Mouse (Mus musculus) G1E-ER4 (cell line): ENCODE data around the gene Tktl1. TPM values are rescaled to one million over a fixed set of nuclear protein-coding genes. Genes with fewer than 3 reads are reported as not detected.

Experiments
- GATA1 ChIP-seq: IDR thresholded peaks from one replicate; pipeline ENCODE4 v1.8.0; 2012; ENCODE audit warnings: low read length, inconsistent platforms
- polyA plus RNA-seq: library from polyadenylated mRNA; stranded (reverse); fragments of >175 nt; gene quantifications from 2 replicates; pipeline ENCODE4 v1.2.3, GENCODE M21; 2012

The Tktl1 gene
- polyA plus RNA-seq, 1 experiment = not detected

DNA sequence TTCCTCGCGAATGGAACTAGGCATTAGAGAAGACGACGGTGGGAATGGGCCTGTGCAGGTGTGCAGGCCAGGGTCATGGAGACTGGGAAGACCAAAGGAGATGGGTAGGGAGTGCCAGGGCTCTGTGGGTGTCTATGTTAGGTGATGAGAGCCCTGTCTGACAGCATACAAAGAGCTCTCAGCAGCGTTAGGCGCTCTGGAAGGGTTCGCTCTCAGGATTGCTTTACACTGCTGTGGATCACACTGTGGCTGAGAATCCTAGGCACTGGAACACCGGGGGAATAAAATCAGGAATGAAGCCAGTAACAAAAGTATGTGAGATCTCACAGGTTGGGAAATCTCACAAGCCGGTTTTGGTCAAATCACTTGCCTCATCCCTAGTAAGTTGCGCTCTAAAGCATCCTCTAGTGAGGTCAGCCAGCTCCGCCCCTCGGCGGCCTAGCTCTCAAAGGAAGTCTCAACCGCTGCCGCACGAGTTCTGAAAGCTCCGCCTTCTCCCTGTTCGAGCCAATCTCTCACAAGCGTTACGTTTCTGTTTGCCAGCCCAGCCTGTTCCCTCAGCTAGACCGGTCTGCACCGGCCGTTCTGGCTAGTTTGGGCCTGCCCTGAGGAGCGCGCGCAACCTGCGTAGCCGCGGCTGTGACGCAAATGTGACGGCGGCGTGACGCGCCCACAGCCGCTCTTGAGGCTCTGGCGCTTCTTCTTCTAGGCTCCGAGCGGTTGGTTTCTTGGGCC is 77.3 kb downstream of the Tktl1 start, which contains the start of gene Emd:
TSS of gene Emd (plus strand) at position 535 of the 735 bp plus-strand sequence.
- no peak for TF ChIP-seq GATA1

DNA sequence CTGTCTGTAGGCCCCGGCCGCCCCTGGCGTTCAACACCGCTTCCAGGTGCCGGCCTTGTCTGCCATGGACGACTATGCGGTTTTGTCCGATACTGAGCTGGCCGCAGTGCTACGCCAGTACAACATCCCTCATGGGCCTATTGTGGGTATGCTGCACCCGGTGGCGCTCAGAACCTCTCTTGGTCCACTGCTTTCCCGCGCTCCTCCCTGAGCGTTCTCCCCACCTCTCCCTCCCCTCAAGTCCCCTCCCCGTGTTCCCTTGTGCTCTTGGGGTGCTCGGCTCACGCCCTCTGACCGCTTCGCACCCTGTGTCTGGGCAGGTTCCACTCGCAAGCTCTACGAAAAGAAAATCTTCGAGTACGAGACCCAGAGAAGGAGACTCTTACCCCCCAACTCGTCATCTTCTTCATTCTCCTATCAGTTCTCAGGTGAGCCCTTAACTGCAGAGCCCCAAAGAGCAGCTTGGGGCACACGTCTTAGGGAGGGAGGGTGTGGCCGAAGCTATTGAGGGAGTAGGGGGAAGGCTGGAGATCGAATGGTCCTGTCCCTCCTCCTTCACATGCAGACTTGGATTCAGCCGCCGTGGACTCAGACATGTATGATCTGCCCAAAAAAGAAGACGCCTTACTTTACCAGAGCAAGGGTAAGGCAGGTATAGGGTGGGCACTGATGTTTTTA is 78.0 kb downstream of the Tktl1 start:
- TF ChIP-seq GATA1 = no peak

DNA sequence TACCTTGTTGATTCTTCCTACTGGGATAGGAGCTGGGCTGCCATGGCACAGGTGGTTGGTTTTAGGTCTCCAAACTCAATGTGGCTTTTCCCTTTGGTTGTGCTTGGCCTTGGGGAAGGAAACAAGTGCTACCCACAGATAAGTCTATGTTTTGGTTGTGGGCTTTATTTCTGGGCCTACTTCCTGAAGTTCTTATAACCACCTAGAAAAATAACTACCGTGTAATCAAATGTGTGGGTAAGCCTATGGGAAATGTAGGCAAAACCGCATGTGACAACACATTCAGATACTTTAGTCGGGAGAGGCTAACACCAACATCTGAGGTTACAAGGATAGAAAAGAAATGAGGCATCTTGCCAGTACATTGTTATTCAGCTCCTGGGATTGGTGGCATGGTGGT is 80.7 kb downstream of the Tktl1 start:
- no peak for TF ChIP-seq GATA1

Other genes starting within 250 kb of the Tktl1 start
- gene Renbp, start 246.4 kb upstream of the Tktl1 start, polyA plus RNA-seq = 30.4 and 144 TPM in 2 replicates
- 168 and 221 TPM in 2 replicates for gene Hcfc1, start 210.9 kb upstream of the Tktl1 start, polyA plus RNA-seq
- 306 and 346 TPM in 2 replicates for gene Irak1, start 153.3 kb upstream of the Tktl1 start, polyA plus RNA-seq
- not detected in 2 replicates for gene Opn1mw, start 49.8 kb upstream of the Tktl1 start, polyA plus RNA-seq
- 45.0 and 52.5 TPM in 2 replicates for gene Mecp2, start 41.9 kb upstream of the Tktl1 start, polyA plus RNA-seq
- gene Tex28, start 9.4 kb upstream of the Tktl1 start, polyA plus RNA-seq = not detected in 2 replicates
- 66.0 and 78.5 TPM in 2 replicates for gene Flna, start 72.6 kb downstream of the Tktl1 start, polyA plus RNA-seq
- 29.1 and 54.9 TPM in 2 replicates for gene Emd, start 77.4 kb downstream of the Tktl1 start, polyA plus RNA-seq
- 726 and 861 TPM in 2 replicates for gene Rpl10, start 93.6 kb downstream of the Tktl1 start, polyA plus RNA-seq
- gene Taz, start 104.7 kb downstream of the Tktl1 start, polyA plus RNA-seq = 34.0 and 45.5 TPM in 2 replicates
- 0.35 TPM in 2 replicates for gene Dnase1l1, start 105.1 kb downstream of the Tktl1 start, polyA plus RNA-seq
- gene Atp6ap1, start 119.8 kb downstream of the Tktl1 start, polyA plus RNA-seq = 10.2 and 14.1 TPM in 2 replicates
- gene Gdi1, start 127.7 kb downstream of the Tktl1 start, polyA plus RNA-seq = 28.9 and 30.8 TPM in 2 replicates
- 33.8 and 42.2 TPM in 2 replicates for gene Fam50a, start 135.8 kb downstream of the Tktl1 start, polyA plus RNA-seq
- 16.8 and 17.4 TPM in 2 replicates for gene Plxna3, start 151.8 kb downstream of the Tktl1 start, polyA plus RNA-seq
- 5.7 and 8.9 TPM in 2 replicates for gene Lage3, start 176.4 kb downstream of the Tktl1 start, polyA plus RNA-seq
- 28.9 and 40.3 TPM in 2 replicates for gene Ubl4a, start 196.0 kb downstream of the Tktl1 start, polyA plus RNA-seq
- 1.3 and 1.4 TPM in 2 replicates for gene Slc10a3, start 196.1 kb downstream of the Tktl1 start, polyA plus RNA-seq
- 5.6 and 7.3 TPM in 2 replicates for gene Fam3a, start 216.0 kb downstream of the Tktl1 start, polyA plus RNA-seq
- 18.3 and 27.2 TPM in 2 replicates for gene Ikbkg, start 216.0 kb downstream of the Tktl1 start, polyA plus RNA-seq